Mouse (Mus musculus): ENCODE measurements around the gene Gfi1.

Gene Gfi1

GRCm38 (mm10) chr5:107722661-107723532 is 2.9 kb downstream of the Gfi1 start:
- DNase-seq (ENCODE audit: low spot score in 2 of 2): peak in 1 of 2 experiments; percentile 16

DNA sequence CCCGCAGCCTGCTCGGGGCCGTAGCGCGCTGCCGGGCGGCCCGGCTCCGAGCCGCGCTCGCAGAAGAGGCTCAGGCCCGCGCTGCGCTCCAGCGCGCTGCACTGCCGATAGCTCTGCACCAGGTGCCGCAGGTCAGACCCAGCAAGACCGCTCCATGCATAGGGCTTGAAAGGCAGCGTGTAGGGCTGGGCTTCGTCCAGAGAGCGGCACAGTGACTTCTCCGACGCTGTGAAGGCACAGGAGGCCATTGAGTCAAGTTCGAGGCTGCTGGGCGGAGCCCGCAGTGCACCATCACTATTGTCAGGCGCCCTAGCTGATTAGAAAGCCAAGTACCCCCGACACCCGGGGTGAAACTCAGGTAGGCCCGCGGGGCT is 4.2 kb downstream of the Gfi1 start:
- DNase-seq (ENCODE audit: low spot score in 2 of 2): no peak

DNA sequence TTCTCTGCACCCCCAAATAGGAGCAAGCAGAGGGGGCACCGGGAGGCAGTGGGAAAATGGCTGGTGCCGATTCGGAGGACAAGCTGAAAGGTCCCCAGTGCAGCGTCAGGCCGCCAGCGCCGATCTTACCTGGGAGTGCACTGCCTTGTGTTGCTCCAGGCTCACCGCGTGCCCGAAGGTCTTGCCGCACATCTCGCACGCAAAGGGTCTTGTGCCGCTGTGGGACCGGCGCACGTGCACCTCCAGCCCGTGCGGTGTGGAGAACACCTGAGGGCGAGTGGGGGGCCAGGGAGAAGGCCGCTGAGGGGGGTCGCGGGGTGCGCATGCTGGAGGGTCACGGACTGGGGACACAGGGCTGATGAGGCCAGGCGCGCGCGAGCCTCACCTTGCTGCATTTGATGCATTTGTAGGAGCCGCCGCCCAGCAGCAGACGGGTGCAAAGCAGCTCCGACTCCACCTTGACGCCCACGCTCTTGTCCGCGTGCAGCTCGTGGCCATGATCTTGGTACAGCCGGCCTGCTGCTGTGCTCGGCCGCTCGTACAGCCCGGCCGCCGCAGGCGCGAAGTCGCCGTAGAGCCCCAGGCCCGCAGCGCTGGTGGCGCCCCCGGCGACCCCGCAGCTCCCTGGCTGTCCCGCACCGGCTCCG is 4.7 kb downstream of the Gfi1 start:
- peak in 1 of 2 experiments; percentile 8 for DNase-seq (ENCODE audit: low spot score in 2 of 2)

DNA sequence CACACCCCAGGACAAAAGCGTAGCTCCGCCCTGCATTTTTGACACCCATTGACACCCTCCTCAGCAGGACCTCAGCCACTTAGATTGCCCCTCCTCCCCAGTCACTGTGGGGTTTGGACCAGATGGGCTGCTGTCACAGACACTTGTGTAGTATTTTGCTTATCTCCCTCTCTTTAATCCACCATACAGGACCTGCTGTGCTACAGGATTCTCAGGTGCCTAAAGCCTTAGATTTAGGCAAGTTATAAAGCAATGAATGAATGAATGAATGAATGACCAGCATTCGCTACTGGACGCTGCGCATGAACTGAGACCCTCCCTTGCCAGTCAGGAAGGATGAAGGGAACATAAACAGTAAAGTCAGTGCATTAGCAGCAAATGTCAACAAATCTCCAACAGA is 5.3 kb downstream of the Gfi1 start:
- DNase-seq (ENCODE audit: low spot score in 2 of 2): no peak

- DNase-seq (ENCODE audit: low spot score in 2 of 2): no peak
Measured at GRCm38 (mm10) chr5:107719786-107720185, 6.0 kb downstream of the Gfi1 start.

DNA sequence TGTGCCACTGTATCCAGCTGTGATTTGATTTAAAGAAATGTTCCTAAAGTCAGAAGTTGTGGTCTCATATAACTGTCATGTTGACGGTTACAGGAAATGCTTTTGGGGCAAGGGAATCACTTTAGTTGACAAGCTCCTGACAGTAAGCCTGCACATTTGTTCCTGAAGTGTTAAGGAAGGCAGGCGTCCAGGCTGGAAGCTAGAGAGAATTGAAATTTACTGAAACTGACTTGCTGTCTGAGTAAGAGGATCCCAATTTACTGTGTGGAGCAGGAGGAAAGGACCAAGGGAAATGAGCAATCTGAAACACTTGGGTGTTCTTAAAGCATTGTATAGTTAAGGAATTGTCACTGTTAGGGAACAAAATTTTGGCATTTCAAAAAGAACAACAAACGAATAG is 6.6 kb downstream of the Gfi1 start:
- DNase-seq (ENCODE audit: low spot score in 2 of 2): no peak

DNA sequence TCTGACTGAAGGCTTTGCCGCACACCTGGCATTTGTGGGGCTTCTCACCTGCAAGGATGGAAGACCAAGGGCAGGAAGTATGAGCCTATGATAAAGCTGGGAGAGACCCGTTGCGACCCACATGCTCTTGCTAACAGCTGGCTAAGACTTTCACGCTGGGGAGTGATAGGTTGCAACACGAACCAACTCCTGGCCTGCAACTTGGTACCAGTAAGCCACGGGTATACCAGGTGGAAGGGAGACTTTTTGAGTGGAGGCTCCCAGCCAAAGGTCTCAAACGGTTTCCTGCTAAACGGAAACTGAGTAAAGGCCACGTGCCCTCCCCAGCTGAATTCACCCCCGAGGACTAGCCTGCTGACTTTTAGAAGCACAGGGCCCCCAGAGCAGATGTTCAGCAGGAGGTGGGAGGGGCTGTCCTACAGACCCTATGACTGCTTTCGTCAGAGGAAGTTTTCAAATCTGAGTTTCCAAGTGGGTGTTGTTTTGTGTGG is 7.9 kb downstream of the Gfi1 start:
- DNase-seq (ENCODE audit: low spot score in 2 of 2): no peak

GRCm38 (mm10) chr5:107711689-107712088 is 14.1 kb downstream of the Gfi1 start:
- DNase-seq (ENCODE audit: low spot score in 2 of 2): no peak

- DNase-seq (ENCODE audit: low spot score in 2 of 2): no peak
Measured at GRCm38 (mm10) chr5:107708124-107708797, 17.6 kb downstream of the Gfi1 start.

- DNase-seq (ENCODE audit: low spot score in 2 of 2): no peak
Measured at GRCm38 (mm10) chr5:107706262-107706661, 19.6 kb downstream of the Gfi1 start.

DNA sequence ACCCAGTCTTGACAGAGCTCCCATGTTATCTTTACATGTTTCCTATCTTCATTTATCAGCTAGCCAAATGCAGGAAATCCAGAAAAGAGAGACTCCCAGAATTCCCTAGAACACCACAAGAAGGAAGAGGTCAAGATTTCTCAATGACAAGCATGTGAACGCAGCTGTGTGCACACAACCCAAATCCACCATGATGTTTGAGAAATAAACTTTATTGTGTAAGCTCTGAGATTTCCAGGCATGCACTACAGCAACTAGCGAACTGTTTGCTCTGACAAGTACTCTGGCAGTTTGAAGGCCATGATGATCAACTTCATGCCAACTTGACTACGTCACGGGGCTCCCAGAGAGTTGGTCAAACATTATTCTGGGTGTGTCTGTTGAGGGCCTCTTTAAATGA is 20.1 kb downstream of the Gfi1 start:
- no peak for DNase-seq (ENCODE audit: low spot score in 2 of 2)

DNA sequence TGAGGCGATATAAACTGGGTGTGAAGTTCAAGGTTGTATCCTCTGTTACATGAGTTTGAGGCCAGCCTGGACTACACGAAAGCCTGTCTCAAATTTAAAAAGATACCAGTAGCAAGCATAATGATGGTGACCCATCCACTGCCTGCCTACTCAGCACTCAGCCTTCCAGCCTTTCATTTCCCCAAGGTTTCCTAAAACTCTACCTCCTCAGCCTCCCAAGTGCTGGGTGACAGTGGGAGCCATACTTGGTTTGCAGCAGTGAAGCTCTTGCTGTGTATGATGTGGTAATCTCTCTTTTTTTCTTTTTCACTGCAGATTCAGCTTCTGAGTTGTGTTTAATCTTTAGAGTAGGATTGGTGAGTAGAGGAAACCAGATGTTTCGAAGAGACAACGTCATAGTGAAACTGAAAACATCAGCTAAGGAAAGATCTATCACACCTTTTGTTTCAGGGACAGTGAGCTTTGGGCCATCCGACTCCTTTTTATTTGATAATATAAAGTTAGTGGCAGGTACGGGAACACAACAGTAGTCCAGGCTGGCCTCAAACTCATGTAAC is 22.6 kb downstream of the Gfi1 start:
- no peak for DNase-seq (ENCODE audit: low spot score in 2 of 2)

- no peak for DNase-seq (ENCODE audit: low spot score in 2 of 2)
Measured at GRCm38 (mm10) chr5:107701658-107702057, 24.2 kb downstream of the Gfi1 start.

- DNase-seq (ENCODE audit: low spot score in 2 of 2): no peak
Measured at GRCm38 (mm10) chr5:107700873-107701272, 25.0 kb downstream of the Gfi1 start.

GRCm38 (mm10) chr5:107698888-107699287 is 26.9 kb downstream of the Gfi1 start:
- DNase-seq (ENCODE audit: low spot score in 2 of 2): no peak

GRCm38 (mm10) chr5:107695019-107695418 is 30.8 kb downstream of the Gfi1 start:
- no peak for DNase-seq (ENCODE audit: low spot score in 2 of 2)

DNA sequence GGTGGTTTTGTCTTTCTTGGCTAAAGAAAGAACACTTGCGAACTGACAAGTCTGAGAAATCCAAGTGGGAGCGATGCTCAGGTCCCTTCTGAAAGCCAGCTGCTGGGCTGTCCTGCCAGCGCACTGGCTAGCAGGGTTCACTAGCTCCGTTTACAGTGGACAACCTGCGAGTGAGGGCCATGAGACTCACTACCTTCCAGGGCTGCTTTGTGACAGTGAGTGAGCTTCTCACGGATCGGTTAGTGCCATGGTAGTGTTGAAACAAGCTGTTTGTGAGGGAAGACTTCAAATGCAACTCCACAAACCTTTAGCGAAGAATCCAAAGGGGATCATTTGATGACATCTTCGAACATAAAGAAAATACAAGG is 37.4 kb downstream of the Gfi1 start:
- DNase-seq (ENCODE audit: low spot score in 2 of 2): no peak

GRCm38 (mm10) chr5:107687592-107688498 is 38.0 kb downstream of the Gfi1 start:
- peak; percentile 21 to 52 for DNase-seq (ENCODE audit: low spot score in 2 of 2)

DNA sequence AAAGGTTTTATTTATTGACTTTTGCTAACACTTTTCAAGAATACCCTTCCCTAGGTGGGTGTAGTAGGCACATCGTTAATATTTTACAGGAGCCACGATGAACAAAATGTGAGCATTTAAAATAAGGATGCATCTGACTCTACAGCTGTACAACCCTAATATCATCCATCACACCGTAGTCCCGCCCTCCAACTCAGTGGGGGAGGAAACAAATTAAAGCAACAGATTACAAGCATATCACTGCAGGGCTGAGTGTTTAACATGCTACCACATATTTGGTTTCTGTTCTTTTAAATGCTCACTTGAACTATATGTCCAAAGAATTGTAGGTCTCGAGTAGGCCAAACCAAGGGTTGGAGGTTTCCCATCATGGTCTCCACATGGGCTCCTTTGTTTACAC is 38.7 kb downstream of the Gfi1 start:
- no peak for DNase-seq (ENCODE audit: low spot score in 2 of 2)

DNA sequence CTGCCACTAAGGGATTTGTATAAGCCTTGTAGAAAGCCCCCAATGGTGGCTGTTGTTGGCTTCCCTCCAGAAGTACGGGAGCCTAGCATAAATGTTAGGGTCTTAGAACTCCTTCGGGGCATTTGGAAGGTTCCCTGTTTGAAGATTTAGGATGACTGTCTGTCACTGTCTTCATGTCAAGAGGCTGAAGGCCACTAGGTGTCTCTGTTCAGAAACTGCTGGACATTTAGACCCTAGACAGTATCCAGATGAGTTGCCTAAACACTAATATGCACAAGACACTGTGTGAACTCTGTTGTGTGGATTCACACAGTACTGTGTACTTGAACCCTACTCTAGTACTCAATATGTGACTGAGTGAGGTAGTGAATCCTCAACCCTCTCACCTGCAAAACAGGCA is 41.5 kb downstream of the Gfi1 start:
- no peak for DNase-seq (ENCODE audit: low spot score in 2 of 2)

DNA sequence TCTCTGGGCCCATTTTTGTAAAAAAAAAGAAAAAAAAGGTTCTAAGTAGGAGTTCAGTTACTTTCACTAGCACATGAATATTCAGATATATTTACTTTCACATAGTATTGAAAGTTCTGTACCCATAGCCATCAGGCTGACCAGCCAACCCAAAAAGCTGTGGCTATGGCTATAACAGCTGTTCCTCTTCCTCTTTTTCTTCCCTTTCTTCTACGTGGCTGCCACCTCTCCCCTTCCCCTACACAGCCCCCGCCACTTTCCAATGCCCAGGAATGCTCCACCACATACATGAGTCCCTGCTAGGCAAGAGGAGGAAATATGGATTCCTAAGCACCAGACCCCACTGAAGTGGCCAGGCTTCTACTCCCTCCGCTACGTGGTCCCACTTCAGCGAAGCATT is 44.5 kb downstream of the Gfi1 start:
- DNase-seq (ENCODE audit: low spot score in 2 of 2): no peak
